Mouse (Mus musculus) ES-Bruce4 (cell line): Measurements from ENCODE around the gene Sec62.

Experiments
- CTCF ChIP-seq: IDR thresholded peaks from one replicate; pipeline ENCODE4 v1.8.1; 2011; ENCODE audit warnings: low read depth, low read length
- EP300 ChIP-seq: IDR thresholded peaks from 2 replicates; pipeline ENCODE4 v1.6.1; 2011; ENCODE audit warnings: low read depth, low read length; ENCODE audit not compliant: insufficient read depth
- POLR2A ChIP-seq: IDR thresholded peaks from one replicate; pipeline ENCODE4 v1.8.1; 2011; ENCODE audit warnings: low read length; ENCODE audit not compliant: insufficient read depth

- TF ChIP-seq POLR2A (no peak), CTCF (no peak), EP300 (no peak)
Measured at GRCm38 (mm10) chr3:30812881-30813280, 20.2 kb downstream of the Sec62 start.
